Mouse (Mus musculus) cortical plate, adult 2 months (tissue): Measurements from ENCODE around the gene Kif1b. TPM values are rescaled to one million over a fixed set of nuclear protein-coding genes. Genes with fewer than 3 reads are reported as not detected.

Source experiments
- H3K27ac ChIP-seq: fragments of 200-500 bp; 2 replicates; pipeline ENCODE4 v1.5.1; 2012; ENCODE audit warnings: low read length, control low read depth, inconsistent platforms; ENCODE audit not compliant: insufficient read depth
- H3K4me1 ChIP-seq: fragments of 200-500 bp; 2 replicates; pipeline ENCODE4 v1.6.1; 2011; ENCODE audit warnings: low read length; ENCODE audit not compliant: control insufficient read depth, insufficient read depth
- H3K4me3 ChIP-seq: fragments of 200-500 bp; 2 replicates; pipeline ENCODE4 v1.5.1; 2011; ENCODE audit warnings: mild to moderate bottlenecking, low read length, control low read depth; ENCODE audit not compliant: insufficient read depth
- CTCF ChIP-seq: fragments of 200-500 bp; IDR thresholded peaks from 2 replicates; pipeline ENCODE4 v1.5.1; 2011; ENCODE audit warnings: mild to moderate bottlenecking, control low read depth, low read length; ENCODE audit not compliant: insufficient read depth; ENCODE audit errors: extremely low read depth
- POLR2A ChIP-seq: fragments of 200-500 bp; IDR thresholded peaks from 2 replicates; pipeline ENCODE4 v1.6.1; 2011; ENCODE audit warnings: mild to moderate bottlenecking, low read length, control low read depth; ENCODE audit not compliant: insufficient read depth; ENCODE audit errors: extremely low read depth
- polyA plus RNA-seq: library from polyadenylated mRNA; depleted of rRNA; stranded (reverse); fragments of >200 nt; gene quantifications from 2 replicates; pipeline ENCODE4 v1.2.3, GENCODE M21; 2012

Kif1b gene
- polyA plus RNA-seq, 1 experiment: 234 TPM

GRCm38 (mm10) chr4:149259391-149260094 lies 48.0 kb downstream of the Kif1b start:
- no peak for TF ChIP-seq POLR2A
- TF ChIP-seq CTCF: no peak
- no peak overlapping the region for H3K27ac ChIP-seq
- H3K4me3 ChIP-seq: no peak overlapping the region
- peaks cover 10% of the 10 kb centered on the region for H3K4me1 ChIP-seq

- no peak overlapping the region for H3K27ac ChIP-seq
- TF ChIP-seq POLR2A (no peak), CTCF (no peak)
- H3K4me3 ChIP-seq: no peak overlapping the region
- H3K4me1 ChIP-seq: peaks cover 10% of the 10 kb centered on the region
These were observed 48.6 kb downstream of the Kif1b start for GRCm38 (mm10) chr4:149258926-149259325.

GRCm38 (mm10) chr4:149256511-149257300 lies 50.8 kb downstream of the Kif1b start:
- no peak for TF ChIP-seq POLR2A
- no peak for TF ChIP-seq CTCF
- no peak overlapping the region for H3K4me3 ChIP-seq
- peaks cover 10% of the 10 kb centered on the region for H3K4me1 ChIP-seq
- H3K27ac ChIP-seq: peak overlapping the region; percentile 2; the same call in 1 of the 2 replicates

DNA sequence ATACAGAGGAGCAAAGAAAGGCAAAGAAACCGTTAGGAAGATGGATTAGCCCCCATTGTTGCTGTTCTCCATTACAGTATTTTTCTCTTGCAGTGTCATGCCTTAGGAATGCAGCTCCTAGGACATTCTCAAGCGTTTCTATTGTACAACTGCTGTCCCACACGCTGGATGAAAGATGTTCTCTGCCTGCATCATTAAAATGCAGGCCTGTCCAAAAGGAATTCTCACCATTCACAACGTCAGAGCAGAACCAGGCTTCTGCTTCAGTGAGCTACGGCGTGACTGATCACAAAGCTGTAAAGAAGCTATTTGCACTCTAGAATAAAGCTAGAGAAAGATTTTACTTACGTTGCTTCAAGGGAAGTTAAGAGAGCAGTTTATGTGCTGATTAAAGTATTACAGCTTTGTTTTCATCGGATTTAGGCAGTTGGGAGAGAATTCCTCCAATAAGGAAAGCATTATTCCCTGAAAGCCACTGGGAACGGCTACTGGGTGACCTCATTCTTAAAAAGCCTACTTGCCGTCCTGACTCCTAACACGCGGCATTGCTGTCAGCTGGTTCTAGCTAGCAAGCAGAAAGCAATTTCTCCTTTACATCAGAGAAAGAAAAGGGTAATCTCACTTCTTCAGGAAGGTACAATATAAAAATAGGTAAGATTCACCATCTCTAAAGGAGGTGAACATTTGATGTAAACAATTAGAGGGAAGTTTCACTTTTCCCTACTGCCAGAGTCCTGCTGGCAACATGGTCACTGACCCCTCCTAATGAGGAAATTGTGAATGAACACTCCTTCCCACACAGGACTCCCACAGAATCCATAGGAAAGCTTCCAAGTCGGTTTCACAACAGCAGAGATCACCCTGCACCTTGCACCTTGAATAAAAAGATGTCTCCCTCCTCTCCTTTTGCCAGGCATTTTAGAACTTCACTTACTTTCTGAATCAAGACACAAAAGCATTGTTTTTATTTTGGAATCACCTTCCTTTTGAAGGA lies 51.9 kb downstream of the Kif1b start:
- peak overlapping the region; percentile 19 for H3K27ac ChIP-seq
- H3K4me1 ChIP-seq: peaks cover 10% of the 10 kb centered on the region
- no peak overlapping the region for H3K4me3 ChIP-seq
- TF ChIP-seq POLR2A (no peak), CTCF (no peak)

GRCm38 (mm10) chr4:149254827-149255226 lies 52.7 kb downstream of the Kif1b start:
- peak overlapping the region; percentile 19; the same call in 1 of the 2 replicates for H3K27ac ChIP-seq
- peaks cover 10% of the 10 kb centered on the region for H3K4me1 ChIP-seq
- TF ChIP-seq CTCF: no peak
- no peak overlapping the region for H3K4me3 ChIP-seq

- H3K4me3 ChIP-seq: no peak overlapping the region
- H3K27ac ChIP-seq: no peak overlapping the region
- TF ChIP-seq CTCF: no peak
- TF ChIP-seq POLR2A: no peak
- H3K4me1 ChIP-seq: peaks cover 5% of the 10 kb centered on the region; the same call in 1 of the 2 replicates
These were observed 58.2 kb downstream of the Kif1b start for GRCm38 (mm10) chr4:149249311-149249710.

DNA sequence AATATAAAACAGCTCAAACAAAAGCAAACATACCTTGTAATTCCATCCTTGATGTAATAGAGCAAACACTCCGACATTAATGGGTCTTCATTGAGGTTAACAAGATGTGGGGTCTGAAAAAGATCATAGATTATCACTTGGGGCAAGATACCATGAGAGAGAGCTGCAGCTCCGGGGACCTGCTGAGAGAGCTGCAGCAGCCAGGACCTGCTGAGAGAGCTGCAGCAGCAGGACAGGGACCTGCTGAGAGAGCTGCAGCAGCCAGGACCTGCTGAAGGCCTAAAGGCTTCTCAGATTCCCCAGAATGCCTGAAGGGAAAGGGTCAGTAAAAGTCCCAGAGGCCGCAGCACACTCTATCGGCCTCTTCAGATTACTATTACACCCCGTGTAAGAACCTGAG lies 59.7 kb downstream of the Kif1b start:
- no peak for TF ChIP-seq POLR2A
- no peak for TF ChIP-seq CTCF
- H3K4me1 ChIP-seq: peaks cover 5% of the 10 kb centered on the region; the same call in 1 of the 2 replicates
- no peak overlapping the region for H3K4me3 ChIP-seq
- H3K27ac ChIP-seq: peak overlapping the region; percentile 84

- H3K27ac ChIP-seq: peak overlapping the region; percentile 62; the same call in 1 of the 2 replicates
- TF ChIP-seq CTCF: no peak
- no peak for TF ChIP-seq POLR2A
- no peak overlapping the region for H3K4me3 ChIP-seq
- peaks cover 5% of the 10 kb centered on the region; the same call in 1 of the 2 replicates for H3K4me1 ChIP-seq
These were observed 60.3 kb downstream of the Kif1b start for GRCm38 (mm10) chr4:149247156-149247633.

DNA sequence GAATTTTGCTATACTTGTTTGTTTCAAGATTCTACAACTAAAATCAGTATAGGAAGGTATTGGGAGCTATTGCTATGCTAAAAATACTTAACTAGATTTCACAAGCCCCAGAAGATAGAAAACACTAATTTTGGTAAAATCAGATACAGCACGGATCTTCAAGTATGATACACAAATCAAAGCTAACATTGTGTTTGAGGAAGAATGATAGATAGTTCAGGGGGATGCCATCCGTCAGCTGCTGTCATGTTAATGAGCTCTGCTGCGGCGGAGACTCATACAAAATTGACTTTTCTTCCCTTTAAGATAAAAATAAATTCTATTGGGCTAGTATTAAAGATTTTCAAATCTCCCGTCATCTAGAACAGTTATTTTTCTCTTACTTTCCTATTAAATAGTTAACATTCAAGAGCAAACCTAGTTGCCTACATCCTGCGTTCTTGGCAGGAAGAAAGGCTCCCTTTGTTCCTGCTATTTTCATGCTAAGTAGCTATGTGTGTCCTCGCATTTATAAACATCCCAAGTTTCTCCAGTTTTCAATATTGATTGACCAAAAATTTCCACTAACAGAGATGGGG lies 60.8 kb downstream of the Kif1b start:
- H3K27ac ChIP-seq: peak overlapping the region; percentile 93
- H3K4me1 ChIP-seq: peaks cover 5% of the 10 kb centered on the region; the same call in 1 of the 2 replicates
- H3K4me3 ChIP-seq: no peak overlapping the region
- TF ChIP-seq CTCF (no peak), POLR2A (no peak)
